8 mouse cellular contexts compared by ENCODE assay signal in genomic region chr5:134494142-134494541, GRCm38 (mm10). TPM values are rescaled to one million over a fixed set of nuclear protein-coding genes. Genes with fewer than 3 reads are reported as not detected.
A peak's percentile ranks its signal among the peaks of the same experiment; 100 is the strongest.
DNase-seq lines count a peak whose midpoint lies in the region; ATAC-seq lines count a peak whose summit lies in the region.

No protein-coding gene starts in this region.

- no peaks in the 10 kb centered on the region for H3K9me3 ChIP-seq in forebrain, embryonic 13.5 days (replicated peaks)
- no peaks in the 10 kb centered on the region for H3K9me3 ChIP-seq in liver, embryonic 16.5 days (replicated peaks; ENCODE audit: control insufficient read depth, low read length)

- H3K4me3 ChIP-seq in forebrain, embryonic 13.5 days: no peak overlapping the region
- H3K4me3 ChIP-seq in liver, embryonic 16.5 days (ENCODE audit: low read depth, low read length): no peak overlapping the region

- peak; percentile 74 for ATAC-seq in forebrain, embryonic 13.5 days
- ATAC-seq in liver, embryonic 16.5 days (ENCODE audit: low read depth): peak; percentile 82
- peak; percentile 57; the same call in 1 of the 2 replicates for ATAC-seq in neutrophil, adult 5-6 weeks (ENCODE audit: extremely low read depth, insufficient number of reproducible peaks, low FRiP score, poor library complexity, severe bottlenecking)

- 58% methylated on average over 11 of the region's 11 CpGs for WGBS in forebrain, embryonic 13.5 days
- 26% methylated on average over 11 of the region's 11 CpGs for WGBS in liver, embryonic 16.5 days (ENCODE audit: insufficient replicate concordance)

- H3K27me3 ChIP-seq in forebrain, embryonic 13.5 days: no peaks in the 10 kb centered on the region
- H3K27me3 ChIP-seq in liver, embryonic 16.5 days (ENCODE audit: control insufficient read depth, insufficient read depth, low read depth, low read length): no peaks in the 10 kb centered on the region

- no peaks in the 10 kb centered on the region for H3K4me1 ChIP-seq in forebrain, embryonic 13.5 days
- H3K4me1 ChIP-seq in liver, embryonic 16.5 days (ENCODE audit: control insufficient read depth, low read depth, low read length): peaks cover 7% of the 10 kb centered on the region; the same call in 1 of the 2 replicates

- H3K36me3 ChIP-seq in forebrain, embryonic 13.5 days (ENCODE audit: poor library complexity, severe bottlenecking): peaks cover 89% of the 10 kb centered on the region
- H3K36me3 ChIP-seq in liver, embryonic 16.5 days (ENCODE audit: control insufficient read depth, insufficient read depth): no peaks in the 10 kb centered on the region

- H3K27ac ChIP-seq in forebrain, embryonic 13.5 days: no peak overlapping the region
- H3K27ac ChIP-seq in liver, embryonic 16.5 days (ENCODE audit: low read length): no peak overlapping the region

- intact Hi-C loops in heart, postnatal 14 days (cut with DNase I): loop anchor here (2.0 kb wide), 2 partner anchors 123 to 211 kb away; no protein-coding TSS in a partner anchor

- no peak overlapping the region for H3K9ac ChIP-seq in forebrain, embryonic 13.5 days
- no peak overlapping the region for H3K9ac ChIP-seq in liver, embryonic 16.5 days (ENCODE audit: low read depth, low read length)

- H3K4me2 ChIP-seq in forebrain, embryonic 13.5 days: no peak overlapping the region
- no peak overlapping the region for H3K4me2 ChIP-seq in liver, embryonic 16.5 days (ENCODE audit: low read depth, low read length)

- DNase-seq in CD8-positive naive resting alpha-beta T cell, adult 2 months (ENCODE audit: low read depth in 2 of 2, low spot score in 2 of 2): peak; percentile 93 to 97
- peak; percentile 67 for DNase-seq in c-Kit-negative CD71-positive TER-119-positive erythroid progenitor cells, embryonic 14.5 days (ENCODE audit: low read depth, low spot score)
- DNase-seq in heart, postnatal 14 days: peak; percentile 90 to 95
- DNase-seq in kidney, postnatal 4 days: peak; percentile 94 to 95
- peak; percentile 96 for DNase-seq in testis, postnatal 10 days (ENCODE audit: low spot score)

RNA-seq across cellular contexts. Expression of gene Gtf2ird1, which starts 37.6 kb away (rescaled TPM):
- polyA plus RNA-seq in forebrain, embryonic 13.5 days (2015; fragmentation: Nextera tagmentation; extraction: Ambion mirVana): 72.9 and 80.2 TPM in 2 replicates
- total RNA-seq in heart, postnatal 14 days (2021): 10 to 100 TPM; 28.6 to 30.9 TPM
- 9.9 and 11.6 TPM in 2 replicates for polyA plus RNA-seq in liver, embryonic 16.5 days (2015; fragmentation: Nextera tagmentation; extraction: Ambion mirVana)
- total RNA-seq in neutrophil, adult 5-6 weeks (2017): not detected in 2 replicates

RNA-seq across cellular contexts. Expression of gene Clip2, which starts 58.1 kb away (rescaled TPM):
- 9.4 and 11.4 TPM in 2 replicates for polyA plus RNA-seq in forebrain, embryonic 13.5 days (2015; fragmentation: Nextera tagmentation; extraction: Ambion mirVana)
- 10 to 100 TPM; 10.2 to 10.3 TPM for total RNA-seq in heart, postnatal 14 days (2021)
- polyA plus RNA-seq in liver, embryonic 16.5 days (2015; fragmentation: Nextera tagmentation; extraction: Ambion mirVana): 0.43 and 0.48 TPM in 2 replicates
- 10.4 and 28.0 TPM in 2 replicates for total RNA-seq in neutrophil, adult 5-6 weeks (2017)

Comparison
In these comparisons a context has a peak if more than half of its experiments do, and no peak if none do; other contexts are left out.
1. RNA of gene Gtf2ird1, which starts 37.6 kb away (total RNA-seq): 28.6 to 30.9 TPM in heart, postnatal 14 days; not detected in neutrophil, adult 5-6 weeks; every median in the first group is over 10 times any median in the second.
2. Peak in every context shown above with its lines, with median percentiles within 50 percentile points of each other: DNase-seq and ATAC-seq.